Mouse (Mus musculus) MEL (cell line): ENCODE data around the gene Gm37240. TPM values are rescaled to one million over a fixed set of nuclear protein-coding genes. Genes with fewer than 3 reads are reported as not detected.

ENCODE experiments used
- DNase-seq: peaks from one replicate; pipeline ENCODE4 v3.0.0; 2011; ENCODE audit warnings: low read depth, low spot score
- H3K27ac ChIP-seq: 2 replicates; pipeline ENCODE4 v1.5.1; 2012; ENCODE audit warnings: low read depth, mild to moderate bottlenecking, control low read depth, low read length, moderate library complexity; ENCODE audit not compliant: control insufficient read depth
- H3K27me3 ChIP-seq, 2 experiments: fragments of 150-350 bp in 1 of 2; sonication (generic) in 1 of 2; 2 replicates each; pipeline ENCODE4 v1.6.1; 2012; ENCODE audit warnings: low read length in 2 of 2, mild to moderate bottlenecking in 2 of 2, improper control_type of control experiment in 1 of 2, moderate library complexity in 1 of 2; ENCODE audit not compliant: insufficient read depth in 2 of 2, control insufficient read depth in 1 of 2
- H3K36me3 ChIP-seq, 2 experiments: 2 replicates each; pipeline ENCODE4 v1.6.1; 2012 to 2014; ENCODE audit warnings: low read length in 2 of 2, improper control_type of control experiment in 1 of 2, inconsistent platforms in 1 of 2, mild to moderate bottlenecking in 1 of 2; ENCODE audit not compliant: insufficient read depth in 2 of 2, control insufficient read depth in 1 of 2
- H3K4me1 ChIP-seq, 2 experiments: fragments of 150-350 bp in 1 of 2; sonication (generic) in 1 of 2; 2 replicates each; pipeline ENCODE4 v1.6.1; 2012; ENCODE audit warnings: low read length in 2 of 2, improper control_type of control experiment in 1 of 2, mild to moderate bottlenecking in 1 of 2; ENCODE audit not compliant: insufficient read depth in 2 of 2, control insufficient read depth in 1 of 2
- H3K4me3 ChIP-seq, 2 experiments: fragments of 150-350 bp in 1 of 2; sonication (generic) in 1 of 2; 2 replicates each; pipeline ENCODE4 v1.5.1; 2012; ENCODE audit warnings: low read depth in 2 of 2, low read length in 2 of 2, mild to moderate bottlenecking in 2 of 2, moderate library complexity in 2 of 2, control low read depth in 1 of 2, improper control_type of control experiment in 1 of 2; ENCODE audit not compliant: control insufficient read depth in 1 of 2, insufficient read depth in 1 of 2
- H3K79me2 ChIP-seq: 2 replicates; pipeline ENCODE4 v1.6.1; 2012; ENCODE audit warnings: mild to moderate bottlenecking, low read length, moderate library complexity; ENCODE audit not compliant: control insufficient read depth, poor library complexity, insufficient read depth
- H3K9ac ChIP-seq: 2 replicates; pipeline ENCODE4 v1.6.1; 2012; ENCODE audit warnings: low read depth, mild to moderate bottlenecking, control low read depth, low read length, moderate library complexity; ENCODE audit not compliant: control insufficient read depth, poor library complexity, severe bottlenecking
- H3K9me3 ChIP-seq: fragments of 150-350 bp; sonication (generic); replicated peaks from 2 replicates; pipeline ENCODE4 v1.6.1; 2012; ENCODE audit warnings: mild to moderate bottlenecking, low read length, improper control_type of control experiment, moderate library complexity; ENCODE audit not compliant: insufficient read depth
- BHLHE40 ChIP-seq: IDR thresholded peaks from 2 replicates; pipeline ENCODE4 v1.6.1; 2012; ENCODE audit warnings: low read depth, mild to moderate bottlenecking, inconsistent platforms, low read length, improper control_type of control experiment, borderline replicate concordance
- CHD1 ChIP-seq: IDR thresholded peaks from 2 replicates; pipeline ENCODE4 v1.6.1; 2012; ENCODE audit warnings: low read depth, mild to moderate bottlenecking, inconsistent platforms, low read length, improper control_type of control experiment
- CHD2 ChIP-seq: IDR thresholded peaks from 2 replicates; pipeline ENCODE4 v1.6.1; 2011; ENCODE audit warnings: low read length, improper control_type of control experiment
- E2F4 ChIP-seq: IDR thresholded peaks from 2 replicates; pipeline ENCODE4 v1.6.1; 2011; ENCODE audit warnings: low read depth, low read length, improper control_type of control experiment, borderline replicate concordance
- ELF1 ChIP-seq: IDR thresholded peaks from 2 replicates; pipeline ENCODE4 v1.6.1; 2014; ENCODE audit warnings: low read depth, mild to moderate bottlenecking, inconsistent platforms, low read length, improper control_type of control experiment, moderate library complexity
- EP300 ChIP-seq, 2 experiments: IDR thresholded peaks; 2 replicates each; pipeline ENCODE4 v1.6.1; 2011; ENCODE audit warnings: improper control_type of control experiment in 2 of 2, low read length in 2 of 2, low read depth in 1 of 2, mild to moderate bottlenecking in 1 of 2
- ETS1 ChIP-seq: IDR thresholded peaks from 2 replicates; pipeline ENCODE4 v1.6.1; 2012; ENCODE audit warnings: low read depth, mild to moderate bottlenecking, inconsistent platforms, low read length, improper control_type of control experiment, moderate library complexity
- GATA1 ChIP-seq: IDR thresholded peaks from 2 replicates; pipeline ENCODE4 v1.6.1; 2011; ENCODE audit warnings: low read depth, low read length, improper control_type of control experiment
- HCFC1 ChIP-seq: IDR thresholded peaks from 2 replicates; pipeline ENCODE4 v1.6.1; 2012; ENCODE audit warnings: low read depth, mild to moderate bottlenecking, inconsistent platforms, low read length, improper control_type of control experiment, moderate library complexity
- JUND ChIP-seq: IDR thresholded peaks from 2 replicates; pipeline ENCODE4 v1.6.1; 2011; ENCODE audit warnings: low read depth, mild to moderate bottlenecking, improper control_type of control experiment, low read length
- MAFK ChIP-seq: IDR thresholded peaks from 2 replicates; pipeline ENCODE4 v1.6.1; 2011; ENCODE audit warnings: low read depth, mild to moderate bottlenecking, low read length, improper control_type of control experiment, borderline replicate concordance
- MAZ ChIP-seq: IDR thresholded peaks from 2 replicates; pipeline ENCODE4 v1.6.1; 2012; ENCODE audit warnings: low read depth, mild to moderate bottlenecking, inconsistent platforms, low read length, improper control_type of control experiment
- MEF2A ChIP-seq: IDR thresholded peaks from 2 replicates; pipeline ENCODE4 v1.6.1; 2014; ENCODE audit warnings: low read depth, mild to moderate bottlenecking, inconsistent platforms, low read length, improper control_type of control experiment; ENCODE audit not compliant: poor library complexity, insufficient replicate concordance, severe bottlenecking; ENCODE audit errors: extremely low read depth
- MXI1 ChIP-seq: IDR thresholded peaks from 2 replicates; pipeline ENCODE4 v1.6.1; 2011; ENCODE audit warnings: mild to moderate bottlenecking, low read depth, low read length, improper control_type of control experiment
- MYB ChIP-seq: IDR thresholded peaks from 2 replicates; pipeline ENCODE4 v1.6.1; 2011; ENCODE audit warnings: mild to moderate bottlenecking, low read depth, low read length, improper control_type of control experiment
- MYC ChIP-seq: IDR thresholded peaks from 2 replicates; pipeline ENCODE4 v1.6.1; 2011; ENCODE audit warnings: low read depth, mild to moderate bottlenecking, low read length, improper control_type of control experiment, moderate library complexity
- NELFE ChIP-seq: IDR thresholded peaks from 2 replicates; pipeline ENCODE4 v1.6.1; 2011; ENCODE audit warnings: low read depth, low read length, improper control_type of control experiment
- NRF1 ChIP-seq: IDR thresholded peaks from 2 replicates; pipeline ENCODE4 v1.6.1; 2014; ENCODE audit warnings: low read depth, mild to moderate bottlenecking, inconsistent platforms, low read length, improper control_type of control experiment, moderate library complexity; ENCODE audit not compliant: poor library complexity, insufficient read depth, severe bottlenecking
- POLR2A ChIP-seq, 2 experiments: IDR thresholded peaks; 2 replicates each; pipeline ENCODE4 v1.6.1; 2011 to 2012; ENCODE audit warnings: low read length in 2 of 2, mild to moderate bottlenecking in 2 of 2, control low read depth in 1 of 2, improper control_type of control experiment in 1 of 2, low read depth in 1 of 2, moderate library complexity in 1 of 2; ENCODE audit not compliant: control insufficient read depth in 1 of 2, insufficient read depth in 1 of 2, poor library complexity in 1 of 2
- POLR2AphosphoS2 ChIP-seq: IDR thresholded peaks from 2 replicates; pipeline ENCODE4 v1.6.1; 2011; ENCODE audit warnings: low read length, improper control_type of control experiment
- POLR2AphosphoS5 ChIP-seq: IDR thresholded peaks from 2 replicates; pipeline ENCODE4 v1.6.1; 2012; ENCODE audit warnings: low read depth, borderline replicate concordance, mild to moderate bottlenecking, inconsistent platforms, low read length, moderate library complexity, mixed read lengths
- RCOR1 ChIP-seq: IDR thresholded peaks from 2 replicates; pipeline ENCODE4 v1.6.1; 2012; ENCODE audit warnings: low read depth, mild to moderate bottlenecking, inconsistent platforms, low read length, improper control_type of control experiment
- SIN3A ChIP-seq: IDR thresholded peaks from 2 replicates; pipeline ENCODE4 v1.6.1; 2012; ENCODE audit warnings: low read length, improper control_type of control experiment, inconsistent platforms
- SMC3 ChIP-seq: IDR thresholded peaks from 2 replicates; pipeline ENCODE4 v1.6.1; 2011; ENCODE audit warnings: low read depth, low read length, improper control_type of control experiment
- TCF12 ChIP-seq: IDR thresholded peaks from 2 replicates; pipeline ENCODE4 v1.6.1; 2014; ENCODE audit warnings: low read depth, mild to moderate bottlenecking, inconsistent platforms, low read length, improper control_type of control experiment, moderate library complexity
- USF1 ChIP-seq: IDR thresholded peaks from 2 replicates; pipeline ENCODE4 v1.6.1; 2014; ENCODE audit warnings: low read depth, mild to moderate bottlenecking, inconsistent platforms, low read length, improper control_type of control experiment, moderate library complexity
- USF2 ChIP-seq, 2 experiments: IDR thresholded peaks; 2 replicates each; pipeline ENCODE4 v1.6.1; 2011 to 2012; ENCODE audit warnings: improper control_type of control experiment in 2 of 2, low read length in 2 of 2, borderline replicate concordance in 1 of 2, inconsistent platforms in 1 of 2, low read depth in 1 of 2, mild to moderate bottlenecking in 1 of 2; ENCODE audit not compliant: insufficient read depth in 1 of 2
- ZMIZ1 ChIP-seq: IDR thresholded peaks from 2 replicates; pipeline ENCODE4 v1.6.1; 2012; ENCODE audit warnings: low read depth, mild to moderate bottlenecking, inconsistent platforms, low read length, improper control_type of control experiment, moderate library complexity
- polyA plus RNA-seq, 2 experiments: library from polyadenylated mRNA; stranded (reverse) in 1 of 2; unstranded in 1 of 2; fragments of >175 nt in 1 of 2; fragments of >200 nt in 1 of 2; gene quantifications; 2 replicates each; pipeline versions ENCODE4 v1.2.1 to v1.2.4; 2012; ENCODE audit warnings: low replicate concordance in 2 of 2, low read depth in 1 of 2; ENCODE audit not compliant: insufficient read length in 2 of 2, insufficient read depth in 1 of 2, missing spikeins in 1 of 2
- total RNA-seq: library from RNA; depleted of rRNA; stranded (reverse); fragments of 300-350 nt; gene quantifications from 2 replicates; pipeline ENCODE4 v1.2.3, GENCODE M21; 2012

Gene Gm37240
- total and polyA plus RNA-seq, 3 experiments, result 0.04 TPM; not detected in 2

DNA sequence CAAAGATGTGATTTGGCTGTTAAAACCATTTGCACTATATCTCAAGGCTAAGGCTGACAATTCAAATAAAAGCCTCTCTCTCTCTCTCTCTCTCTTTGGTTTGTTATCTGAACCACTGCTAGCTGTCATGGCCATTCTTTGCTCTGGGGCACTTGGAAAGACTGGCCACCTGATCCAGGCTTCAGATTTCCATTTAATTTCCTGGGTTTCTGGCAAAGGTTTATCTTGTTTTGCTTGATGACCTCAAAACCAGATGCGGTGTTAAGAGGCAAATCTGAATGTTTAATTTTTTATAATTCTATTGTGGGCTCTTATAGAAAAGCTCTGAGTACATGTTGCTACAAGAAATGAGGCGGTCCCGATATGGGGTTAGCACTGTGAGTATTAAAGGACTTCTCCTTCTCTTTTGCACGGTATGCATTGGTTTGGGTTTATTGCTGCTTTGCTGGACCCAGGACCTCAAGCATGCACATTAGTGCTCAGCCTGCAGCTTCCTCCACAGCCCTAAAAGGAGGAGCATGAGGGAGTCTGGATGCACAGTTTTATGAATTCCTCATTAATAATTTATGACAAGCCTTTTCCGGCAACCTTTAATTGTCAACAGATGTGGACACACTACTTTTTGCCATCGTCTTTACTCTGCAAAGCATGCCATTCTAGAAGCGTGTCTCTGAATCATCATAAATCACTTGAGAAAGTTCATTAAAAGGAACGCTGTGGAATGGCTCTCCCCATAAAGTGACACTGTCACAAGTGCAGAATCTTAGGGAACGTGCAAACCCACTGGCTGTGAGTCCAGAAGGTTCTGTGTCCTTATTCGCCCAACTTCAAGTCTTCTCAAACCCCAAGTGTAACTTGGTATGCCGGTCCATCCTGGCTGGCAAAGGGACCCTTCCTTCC is 351.4 kb downstream of the Gm37240 start:
- H3K79me2 ChIP-seq, result no peaks in the 10 kb centered on the region
- no peak for TF ChIP-seq NRF1
- TF ChIP-seq MEF2A, result no peak
- no peak for TF ChIP-seq RCOR1
- TF ChIP-seq HCFC1, result no peak
- no peak for TF ChIP-seq NELFE
- TF ChIP-seq SMC3, result no peak
- TF ChIP-seq E2F4, result no peak
- no peak for TF ChIP-seq ETS1
- TF ChIP-seq EP300 (IDR thresholded peaks at IDR 0.05; ENCODE audit: low read depth in 1 of 2, low read length in 2 of 2), result no peak
- TF ChIP-seq USF1, result no peak
- no peak for TF ChIP-seq CHD1
- TF ChIP-seq MAFK, result no peak
- TF ChIP-seq CHD2, result no peak
- no peak for TF ChIP-seq BHLHE40
- no peak for TF ChIP-seq POLR2AphosphoS2
- no peak for TF ChIP-seq TCF12
- no peak for TF ChIP-seq USF2 (IDR thresholded peaks at IDR 0.05; ENCODE audit: borderline replicate concordance in 1 of 2, insufficient read depth in 1 of 2, low read depth in 1 of 2, low read length in 2 of 2)
- no peak for TF ChIP-seq MYB
- TF ChIP-seq POLR2A (IDR thresholded peaks at IDR 0.05; ENCODE audit: control insufficient read depth in 1 of 2, insufficient read depth in 1 of 2, low read depth in 1 of 2, low read length in 2 of 2, poor library complexity in 1 of 2), result no peak
- no peak for DNase-seq
- H3K9ac ChIP-seq, result no peak overlapping the region
- H3K27me3 ChIP-seq, result no peaks in the 10 kb centered on the region
- H3K27ac ChIP-seq, result no peak overlapping the region
- no peaks in the 10 kb centered on the region for H3K9me3 ChIP-seq
- no peaks in the 10 kb centered on the region for H3K36me3 ChIP-seq
- no peaks in the 10 kb centered on the region for H3K4me1 ChIP-seq
- no peak overlapping the region for H3K4me3 ChIP-seq

DNA sequence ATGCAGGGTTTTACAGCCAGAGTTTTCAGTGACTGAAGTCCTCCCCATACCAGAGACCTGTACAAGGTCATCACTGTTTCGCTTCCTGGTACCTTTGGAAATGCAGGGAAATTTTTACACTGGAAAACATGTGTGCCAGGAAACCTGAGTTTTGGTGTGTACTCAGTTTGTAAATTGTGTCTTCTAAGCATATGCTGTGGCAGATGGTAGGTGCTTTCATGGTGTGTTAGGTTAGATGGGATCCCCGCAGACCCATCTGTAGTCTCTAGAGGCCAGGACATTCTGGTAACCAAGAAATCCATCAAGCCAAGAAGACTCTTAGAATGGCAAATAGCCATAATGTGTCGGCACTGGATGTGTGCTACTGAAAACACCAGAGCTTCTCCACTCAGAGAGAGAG is 352.3 kb downstream of the Gm37240 start:
- H3K4me3 ChIP-seq, result no peak overlapping the region
- no peaks in the 10 kb centered on the region for H3K79me2 ChIP-seq
- H3K36me3 ChIP-seq, result no peaks in the 10 kb centered on the region
- H3K9me3 ChIP-seq, result no peaks in the 10 kb centered on the region
- no peak overlapping the region for H3K27ac ChIP-seq
- no peaks in the 10 kb centered on the region for H3K27me3 ChIP-seq
- no peak for DNase-seq
- H3K4me1 ChIP-seq, result no peaks in the 10 kb centered on the region
- H3K9ac ChIP-seq, result no peak overlapping the region
- TF ChIP-seq POLR2AphosphoS5 (no peak), ZMIZ1 (no peak), ELF1 (no peak), USF2 (IDR thresholded peaks at IDR 0.05; ENCODE audit: borderline replicate concordance in 1 of 2, insufficient read depth in 1 of 2, low read depth in 1 of 2, low read length in 2 of 2) (no peak), CHD1 (no peak), NRF1 (no peak), SMC3 (no peak), SIN3A (no peak), NELFE (no peak), MXI1 (no peak), E2F4 (no peak), JUND (no peak), EP300 (IDR thresholded peaks at IDR 0.05; ENCODE audit: low read depth in 1 of 2, low read length in 2 of 2) (no peak), MAZ (no peak), GATA1 (no peak), MYC (no peak)
